Mouse (Mus musculus) cerebellum, adult (tissue): ENCODE data around the gene Gm21970.

Experiments used
- ATAC-seq: cut with Nextera tagmentation; 2 replicates; pipeline ENCODE4 v1.9.2; 2017; ENCODE audit warnings: mild to moderate bottlenecking, moderate library complexity, mixed read lengths; ENCODE audit not compliant: insufficient number of reproducible peaks, low FRiP score, low TSS enrichment

Gm21970 gene

GRCm38 (mm10) chr16:91461066-91461638 lies 69.6 kb downstream of the Gm21970 start:
- ATAC-seq, result no peak

GRCm38 (mm10) chr16:91461773-91462181 lies 70.3 kb downstream of the Gm21970 start:
- no peak for ATAC-seq

GRCm38 (mm10) chr16:91462644-91463043 lies 71.1 kb downstream of the Gm21970 start:
- ATAC-seq, result no peak

GRCm38 (mm10) chr16:91463400-91463799 lies 71.9 kb downstream of the Gm21970 start:
- ATAC-seq, result no peak

- no peak for ATAC-seq
These were observed 72.4 kb downstream of the Gm21970 start for GRCm38 (mm10) chr16:91463836-91464400.

GRCm38 (mm10) chr16:91464594-91465504 lies 73.3 kb downstream of the Gm21970 start:
- ATAC-seq, result peak; percentile 90

GRCm38 (mm10) chr16:91465505-91466240 lies 74.2 kb downstream of the Gm21970 start:
- ATAC-seq, result no peak

GRCm38 (mm10) chr16:91466566-91466965 lies 75.0 kb downstream of the Gm21970 start:
- ATAC-seq, result no peak
